Mouse (Mus musculus) midbrain, embryonic 12.5 days (tissue): ENCODE results near the gene Phf12. TPM values are rescaled to one million over a fixed set of nuclear protein-coding genes. Genes with fewer than 3 reads are reported as not detected.

ENCODE experiments used
- ATAC-seq: fragments of 200-750 bp; cut with Nextera tagmentation; 2 replicates; pipeline ENCODE4 v1.8.0; 2017; ENCODE audit warnings: low read depth, moderate TSS enrichment, moderate library complexity; ENCODE audit not compliant: low FRiP score
- H3K27ac ChIP-seq: fragments of 300-500 bp; sonication (generic); replicated peaks from 2 replicates; pipeline ENCODE4 v1.5.1; 2016; ENCODE audit warnings: mild to moderate bottlenecking
- H3K27me3 ChIP-seq: fragments of 300-500 bp; sonication (generic); 2 replicates; pipeline ENCODE4 v1.6.1; 2016; ENCODE audit warnings: mild to moderate bottlenecking
- H3K36me3 ChIP-seq: fragments of 300-500 bp; sonication (generic); 2 replicates; pipeline ENCODE4 v1.6.1; 2016
- H3K4me1 ChIP-seq: fragments of 300-500 bp; sonication (generic); 2 replicates; pipeline ENCODE4 v1.6.1; 2016
- H3K4me2 ChIP-seq: fragments of 300-500 bp; sonication (generic); replicated peaks from 2 replicates; pipeline ENCODE4 v1.6.1; 2016; ENCODE audit warnings: mild to moderate bottlenecking, moderate library complexity
- H3K4me3 ChIP-seq: fragments of 300-500 bp; sonication (generic); 2 replicates; pipeline ENCODE4 v1.5.1; 2016; ENCODE audit warnings: mild to moderate bottlenecking
- H3K9ac ChIP-seq: fragments of 300-500 bp; sonication (generic); replicated peaks from 2 replicates; pipeline ENCODE4 v1.6.1; 2016; ENCODE audit warnings: mild to moderate bottlenecking, moderate library complexity
- H3K9me3 ChIP-seq: fragments of 300-500 bp; sonication (generic); 2 replicates; pipeline ENCODE4 v1.6.1; 2016; ENCODE audit warnings: mild to moderate bottlenecking
- WGBS: fragments of 180-500 bp; shearing (Covaris S2); methylation state at CpG from one replicate; pipeline ENCODE4 v1.1.7; 2016; 5-methylcytosine and 5-hydroxymethylcytosine counted together
- microRNA counts: library from miRNA; unstranded; fragments of <30 nt; microRNA quantifications from one replicate; lab custom pipeline; 2017
- microRNA-seq: library from miRNA; unstranded; fragments of <30 nt; microRNA quantifications from one replicate; pipeline ENCODE4, GENCODE M21; 2017
- polyA plus RNA-seq: library from polyadenylated mRNA; unstranded; fragments of >200 nt; fragmentation: Nextera tagmentation; extraction: Ambion mirVana; gene quantifications from 2 replicates; pipeline ENCODE4 v1.2.1, GENCODE M21; 2016

Phf12 gene
- polyA plus RNA-seq, 1 experiment from 2014 or later = 31.0 TPM

- no peak overlapping the region for H3K4me3 ChIP-seq
- H3K9me3 ChIP-seq = no peaks in the 10 kb centered on the region
- no peak overlapping the region for H3K9ac ChIP-seq
- H3K27me3 ChIP-seq = no peaks in the 10 kb centered on the region
- no peak for ATAC-seq
- no peak overlapping the region for H3K27ac ChIP-seq
- no peaks in the 10 kb centered on the region for H3K4me1 ChIP-seq
- H3K36me3 ChIP-seq = peaks cover 11% of the 10 kb centered on the region; the same call in 1 of the 2 replicates
- 79% methylated on average over 5 of the region's 5 CpGs for WGBS
- no peak overlapping the region for H3K4me2 ChIP-seq
Measured at GRCm38 (mm10) chr11:78067566-78067965, 85.0 kb downstream of the Phf12 start.

- Histone ChIP-seq H3K9ac (no peak overlapping the region), H3K9me3 (no peaks in the 10 kb centered on the region), H3K27ac (no peak overlapping the region), H3K4me1 (no peaks in the 10 kb centered on the region), H3K27me3 (no peaks in the 10 kb centered on the region), H3K36me3 (peaks cover 26% of the 10 kb centered on the region), H3K4me3 (no peak overlapping the region), H3K4me2 (no peak overlapping the region)
- no peak for ATAC-seq
- 87% methylated on average over 5 of the region's 5 CpGs for WGBS
Measured at GRCm38 (mm10) chr11:78069130-78069529, 86.6 kb downstream of the Phf12 start.

- Histone ChIP-seq H3K9ac (no peak overlapping the region), H3K27ac (no peak overlapping the region), H3K27me3 (no peaks in the 10 kb centered on the region), H3K4me1 (no peaks in the 10 kb centered on the region), H3K9me3 (no peaks in the 10 kb centered on the region), H3K4me2 (no peak overlapping the region), H3K4me3 (no peak overlapping the region), H3K36me3 (peaks cover 31% of the 10 kb centered on the region)
- 87% methylated on average over 6 of the region's 6 CpGs for WGBS
- ATAC-seq = no peak
Measured at GRCm38 (mm10) chr11:78069646-78070045, 87.1 kb downstream of the Phf12 start.

- Histone ChIP-seq H3K9me3 (no peaks in the 10 kb centered on the region), H3K27me3 (no peaks in the 10 kb centered on the region), H3K27ac (no peak overlapping the region), H3K9ac (no peak overlapping the region), H3K36me3 (peaks cover 53% of the 10 kb centered on the region), H3K4me1 (no peaks in the 10 kb centered on the region), H3K4me3 (no peak overlapping the region), H3K4me2 (no peak overlapping the region)
- ATAC-seq = no peak
- 85% methylated on average over 5 of the region's 5 CpGs for WGBS
Measured at GRCm38 (mm10) chr11:78071938-78072337, 89.4 kb downstream of the Phf12 start.

GRCm38 (mm10) chr11:78072425-78073130 lies 90.0 kb downstream of the Phf12 start:
- 26% methylated on average over 6 of the region's 6 CpGs for WGBS
- H3K4me2 ChIP-seq = no peak overlapping the region
- H3K27ac ChIP-seq = no peak overlapping the region
- H3K9me3 ChIP-seq = no peaks in the 10 kb centered on the region
- peaks cover 58% of the 10 kb centered on the region for H3K36me3 ChIP-seq
- no peaks in the 10 kb centered on the region for H3K27me3 ChIP-seq
- no peaks in the 10 kb centered on the region for H3K4me1 ChIP-seq
- no peak for ATAC-seq
- no peak overlapping the region for H3K4me3 ChIP-seq
- H3K9ac ChIP-seq = no peak overlapping the region

- Histone ChIP-seq H3K27ac (no peak overlapping the region), H3K36me3 (peaks cover 61% of the 10 kb centered on the region), H3K9me3 (no peaks in the 10 kb centered on the region), H3K4me2 (no peak overlapping the region), H3K9ac (no peak overlapping the region), H3K4me3 (no peak overlapping the region), H3K27me3 (no peaks in the 10 kb centered on the region), H3K4me1 (no peaks in the 10 kb centered on the region)
- 94% methylated on average over 9 of the region's 9 CpGs for WGBS
- no peak for ATAC-seq
Measured at GRCm38 (mm10) chr11:78073577-78074276, 91.2 kb downstream of the Phf12 start.

- H3K4me3 ChIP-seq = no peak overlapping the region
- H3K36me3 ChIP-seq = peaks cover 61% of the 10 kb centered on the region
- H3K27me3 ChIP-seq = no peaks in the 10 kb centered on the region
- ATAC-seq = no peak
- no peak overlapping the region for H3K27ac ChIP-seq
- H3K4me2 ChIP-seq = no peak overlapping the region
- 80% methylated on average over 2 of the region's 2 CpGs for WGBS
- no peak overlapping the region for H3K9ac ChIP-seq
- peaks cover 4% of the 10 kb centered on the region for H3K4me1 ChIP-seq
- no peaks in the 10 kb centered on the region for H3K9me3 ChIP-seq
Measured at GRCm38 (mm10) chr11:78074277-78074652, 91.7 kb downstream of the Phf12 start.

GRCm38 (mm10) chr11:78074666-78075065 lies 92.1 kb downstream of the Phf12 start:
- Histone ChIP-seq H3K4me3 (no peak overlapping the region), H3K9me3 (no peaks in the 10 kb centered on the region), H3K27ac (no peak overlapping the region), H3K27me3 (no peaks in the 10 kb centered on the region), H3K4me2 (no peak overlapping the region), H3K4me1 (peaks cover 8% of the 10 kb centered on the region), H3K36me3 (peaks cover 61% of the 10 kb centered on the region), H3K9ac (no peak overlapping the region)
- no peak for ATAC-seq
- 84% methylated on average over 4 of the region's 4 CpGs for WGBS

MicroRNA genes within 50 kb of the gene (microRNA counts, 519-probe panel; counts per million panel counts)
- microRNA mmu-miR-144 (lab: Ali Mortazavi, UCI) = not detected
- microRNA mmu-miR-451 (lab: Ali Mortazavi, UCI) = 3,497 counts per million, percentile 19 among the panel's probes with 10 or more counts

Small RNAs within 50 kb of the gene (microRNA-seq; reads per million reads assigned to microRNA genes)
- gene Mir144 (27.6 reads per million, percentile 37 among the genes with 10 or more reads in this experiment), gene Mir451a (not detected), gene Mir451b (not detected)

Other genes starting within 250 kb of the Phf12 start
- 61.0 and 61.7 TPM in 2 replicates for gene Myo18a, start 219.5 kb upstream of the Phf12 start, polyA plus RNA-seq
- 2.2 and 2.8 TPM in 2 replicates for gene Gm10277, start 195.0 kb upstream of the Phf12 start, polyA plus RNA-seq
- 12.0 and 14.4 TPM in 2 replicates for gene Pipox, start 88.7 kb upstream of the Phf12 start, polyA plus RNA-seq
- gene Sez6, start 52.0 kb upstream of the Phf12 start, polyA plus RNA-seq = 39.5 and 40.3 TPM in 2 replicates
- gene Dhrs13, start 49.5 kb downstream of the Phf12 start, polyA plus RNA-seq = 21.9 and 23.1 TPM in 2 replicates
- 64.8 and 67.0 TPM in 2 replicates for gene Flot2, start 55.2 kb downstream of the Phf12 start, polyA plus RNA-seq
- 33.4 and 33.6 TPM in 2 replicates for gene Eral1, start 97.6 kb downstream of the Phf12 start, polyA plus RNA-seq
- gene Fam222b, start 111.9 kb downstream of the Phf12 start, polyA plus RNA-seq = 24.9 and 27.4 TPM in 2 replicates
- 126 and 138 TPM in 2 replicates for gene Traf4, start 182.8 kb downstream of the Phf12 start, polyA plus RNA-seq
- gene Nek8, start 193.9 kb downstream of the Phf12 start, polyA plus RNA-seq = 8.2 and 9.4 TPM in 2 replicates
- gene Tlcd1, start 194.0 kb downstream of the Phf12 start, polyA plus RNA-seq = 6.0 and 8.0 TPM in 2 replicates
- gene Rpl23a, start 200.8 kb downstream of the Phf12 start, polyA plus RNA-seq = 905 and 958 TPM in 2 replicates
- 54.9 and 68.1 TPM in 2 replicates for gene Rab34, start 205.7 kb downstream of the Phf12 start, polyA plus RNA-seq
- gene Proca1, start 210.6 kb downstream of the Phf12 start, polyA plus RNA-seq = 1.4 and 2.3 TPM in 2 replicates